Mouse (Mus musculus): ENCODE results near the gene Cebpb. TPM values are rescaled to one million over a fixed set of nuclear protein-coding genes. Genes with fewer than 3 reads are reported as not detected.

Cebpb gene
- polyA plus RNA-seq, 1 experiment from 2014 or later: 1.3 TPM

DNA sequence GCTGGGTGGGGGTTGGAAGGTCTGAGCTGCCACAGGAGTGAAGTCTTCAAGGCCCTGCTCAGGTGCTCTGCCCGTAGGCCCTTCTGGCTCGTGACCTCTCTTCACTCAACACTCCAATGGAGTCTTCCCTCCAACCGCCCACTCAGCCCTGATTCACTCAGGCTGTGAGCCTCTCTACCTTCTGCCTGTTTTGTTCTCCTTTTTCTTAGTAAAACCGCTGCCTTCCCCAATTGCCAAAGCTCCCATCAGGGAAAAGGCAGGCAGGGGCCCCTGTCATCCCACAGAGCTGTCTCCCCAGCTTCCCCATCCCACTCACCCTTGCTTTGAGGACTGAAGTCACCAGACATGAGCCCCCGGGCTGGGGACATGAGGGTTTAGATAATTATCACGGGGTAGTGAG, 26.3 kb downstream of the Cebpb start:
- no peaks in the 10 kb centered on the region for H3K36me3 ChIP-seq (ENCODE audit: control insufficient read depth, insufficient read depth, low read length)
- no peaks in the 10 kb centered on the region for H3K4me1 ChIP-seq (ENCODE audit: control insufficient read depth, insufficient read depth, low read length)
- no peaks in the 10 kb centered on the region for H3K27me3 ChIP-seq (ENCODE audit: control insufficient read depth, insufficient read depth, low read length)
- no peak overlapping the region for H3K27ac ChIP-seq (ENCODE audit: low read length)
- WGBS: 60% methylated on average over 6 of the region's 6 CpGs
- H3K4me3 ChIP-seq (ENCODE audit: low read depth, low read length): no peak overlapping the region
- ATAC-seq (ENCODE audit: insufficient number of reproducible peaks, insufficient read depth, low FRiP score, low read depth): no peak
- no peak overlapping the region for H3K9ac ChIP-seq (replicated peaks; ENCODE audit: low read depth, low read length)
- no peak overlapping the region for H3K4me2 ChIP-seq (replicated peaks; ENCODE audit: low read depth, low read length)
- no peaks in the 10 kb centered on the region for H3K9me3 ChIP-seq (ENCODE audit: control insufficient read depth, low read depth, low read length)

DNA sequence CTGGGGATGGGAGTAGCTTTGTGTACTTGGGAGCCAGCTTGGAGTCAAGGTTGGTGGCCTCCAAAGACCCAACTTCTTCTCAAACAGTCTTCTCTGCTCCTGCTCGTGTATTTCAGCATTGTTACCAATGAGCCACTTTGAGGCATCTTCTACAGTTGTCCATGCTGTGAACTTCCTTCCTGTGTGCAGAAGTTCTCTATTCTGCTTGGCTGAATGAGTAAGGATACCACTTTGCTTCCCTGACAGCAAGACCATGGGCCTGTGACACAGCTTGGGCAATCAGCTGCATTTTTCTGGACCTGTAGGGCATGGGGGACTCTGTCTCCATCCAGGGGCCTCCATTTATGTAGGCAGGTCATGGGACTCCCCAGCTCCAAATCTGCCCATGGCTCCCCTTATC, 28.5 kb downstream of the Cebpb start:
- no peak overlapping the region for H3K9ac ChIP-seq (replicated peaks; ENCODE audit: low read depth, low read length)
- H3K4me1 ChIP-seq (ENCODE audit: control insufficient read depth, insufficient read depth, low read length): peaks cover 3% of the 10 kb centered on the region; the same call in 1 of the 2 replicates
- no peak overlapping the region for H3K4me2 ChIP-seq (replicated peaks; ENCODE audit: low read depth, low read length)
- H3K36me3 ChIP-seq (ENCODE audit: control insufficient read depth, insufficient read depth, low read length): no peaks in the 10 kb centered on the region
- H3K4me3 ChIP-seq (ENCODE audit: low read depth, low read length): no peak overlapping the region
- H3K27ac ChIP-seq (ENCODE audit: low read length): no peak overlapping the region
- no peak for ATAC-seq (ENCODE audit: insufficient number of reproducible peaks, insufficient read depth, low FRiP score, low read depth)
- no peaks in the 10 kb centered on the region for H3K27me3 ChIP-seq (ENCODE audit: control insufficient read depth, insufficient read depth, low read length)
- 71% methylated on average over 1 of the region's 1 CpGs for WGBS
- H3K9me3 ChIP-seq (ENCODE audit: control insufficient read depth, low read depth, low read length): no peaks in the 10 kb centered on the region

DNA sequence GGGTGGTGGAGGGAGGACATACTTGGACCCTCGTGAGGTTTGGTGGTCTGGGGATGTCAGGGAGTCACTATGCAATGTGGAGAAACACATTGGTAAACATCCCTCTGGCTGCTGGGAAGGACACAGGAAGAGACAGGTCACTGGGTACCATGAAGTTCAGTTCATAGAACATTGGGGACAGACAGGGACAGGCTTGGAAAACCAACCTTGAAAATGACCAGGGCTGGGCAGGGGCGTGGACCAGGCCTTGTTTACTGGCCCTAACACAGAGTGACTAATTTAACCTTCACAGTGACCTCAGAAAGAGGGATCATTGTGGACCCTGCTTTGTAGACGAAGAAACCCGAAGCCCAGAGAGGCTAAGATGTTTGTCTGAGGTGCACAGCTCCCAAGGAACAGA, 30.8 kb downstream of the Cebpb start:
- peaks cover 3% of the 10 kb centered on the region; the same call in 1 of the 2 replicates for H3K4me1 ChIP-seq (ENCODE audit: control insufficient read depth, insufficient read depth, low read length)
- H3K36me3 ChIP-seq (ENCODE audit: control insufficient read depth, insufficient read depth, low read length): no peaks in the 10 kb centered on the region
- H3K9ac ChIP-seq (replicated peaks; ENCODE audit: low read depth, low read length): no peak overlapping the region
- H3K4me2 ChIP-seq (replicated peaks; ENCODE audit: low read depth, low read length): no peak overlapping the region
- no peak overlapping the region for H3K4me3 ChIP-seq (ENCODE audit: low read depth, low read length)
- 82% methylated on average over 4 of the region's 4 CpGs for WGBS
- H3K27ac ChIP-seq (ENCODE audit: low read length): no peak overlapping the region
- ATAC-seq (ENCODE audit: insufficient number of reproducible peaks, insufficient read depth, low FRiP score, low read depth): no peak
- H3K27me3 ChIP-seq (ENCODE audit: control insufficient read depth, insufficient read depth, low read length): no peaks in the 10 kb centered on the region
- H3K9me3 ChIP-seq (ENCODE audit: control insufficient read depth, low read depth, low read length): no peaks in the 10 kb centered on the region

DNA sequence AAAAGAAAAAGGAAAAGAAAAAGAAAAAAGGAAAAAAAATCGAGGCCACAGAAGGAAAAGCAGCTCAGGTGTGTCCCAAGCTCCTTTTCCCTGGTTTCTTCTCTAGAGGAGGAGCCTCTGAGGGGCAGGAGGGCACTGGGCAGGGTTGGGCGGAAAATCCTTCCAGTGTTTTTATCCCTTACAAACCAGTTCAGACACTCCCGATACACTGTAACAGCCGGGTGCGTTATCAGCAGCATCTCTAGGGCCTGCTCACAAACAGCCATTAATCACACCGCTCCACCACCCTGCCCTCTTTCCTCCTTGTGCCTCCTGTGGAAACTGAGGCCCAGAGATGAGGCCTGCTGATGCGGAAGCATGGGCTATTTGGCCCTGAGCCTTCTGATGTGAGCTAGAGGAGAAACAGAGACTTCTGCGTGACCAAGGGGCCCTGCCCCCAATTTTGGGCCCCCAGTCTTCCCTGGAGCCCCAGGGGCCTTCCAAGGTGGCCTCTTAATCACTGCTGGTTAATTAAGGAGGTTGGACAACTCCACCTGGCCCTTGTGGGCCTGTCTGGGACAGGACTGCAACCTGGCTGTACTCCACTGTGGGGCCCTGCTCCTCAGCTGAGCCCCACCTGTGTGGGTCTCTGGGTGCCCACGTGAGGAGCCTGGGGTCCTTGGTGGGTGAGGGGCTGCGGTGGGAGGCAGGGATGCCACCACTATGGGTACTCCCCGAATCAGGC, 32.6 kb downstream of the Cebpb start:
- WGBS: 65% methylated on average over 11 of the region's 11 CpGs
- H3K9ac ChIP-seq (replicated peaks; ENCODE audit: low read depth, low read length): no peak overlapping the region
- H3K4me3 ChIP-seq (ENCODE audit: low read depth, low read length): no peak overlapping the region
- no peaks in the 10 kb centered on the region for H3K36me3 ChIP-seq (ENCODE audit: control insufficient read depth, insufficient read depth, low read length)
- H3K9me3 ChIP-seq (ENCODE audit: control insufficient read depth, low read depth, low read length): no peaks in the 10 kb centered on the region
- H3K27me3 ChIP-seq (ENCODE audit: control insufficient read depth, insufficient read depth, low read length): no peaks in the 10 kb centered on the region
- peaks cover 3% of the 10 kb centered on the region; the same call in 1 of the 2 replicates for H3K4me1 ChIP-seq (ENCODE audit: control insufficient read depth, insufficient read depth, low read length)
- H3K4me2 ChIP-seq (replicated peaks; ENCODE audit: low read depth, low read length): no peak overlapping the region
- no peak overlapping the region for H3K27ac ChIP-seq (ENCODE audit: low read length)
- no peak for ATAC-seq (ENCODE audit: insufficient number of reproducible peaks, insufficient read depth, low FRiP score, low read depth)

DNA sequence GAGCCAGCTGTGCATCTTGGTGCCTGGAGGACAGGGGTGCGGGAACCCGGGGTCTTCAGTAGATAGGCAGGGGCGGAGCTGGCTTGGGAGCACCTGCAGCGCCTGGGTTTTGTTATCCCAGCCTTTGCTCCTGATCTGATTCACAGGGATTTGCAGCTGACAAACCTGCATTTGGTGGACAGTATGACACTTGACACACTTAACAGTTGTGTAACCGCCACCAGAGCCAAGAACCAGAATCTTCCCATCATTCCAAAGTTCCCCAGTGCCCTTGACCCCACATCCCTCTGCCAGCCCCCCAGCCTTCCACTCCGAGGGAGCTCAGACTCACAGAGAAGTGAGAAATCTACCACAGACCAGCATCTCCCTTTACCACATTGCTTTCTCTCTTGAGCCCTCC, 33.8 kb downstream of the Cebpb start:
- Histone ChIP-seq H3K9me3 (ENCODE audit: control insufficient read depth, low read depth, low read length) (no peaks in the 10 kb centered on the region), H3K4me2 (replicated peaks; ENCODE audit: low read depth, low read length) (no peak overlapping the region), H3K4me1 (ENCODE audit: control insufficient read depth, insufficient read depth, low read length) (peaks cover 7% of the 10 kb centered on the region; the same call in 1 of the 2 replicates), H3K27me3 (ENCODE audit: control insufficient read depth, insufficient read depth, low read length) (no peaks in the 10 kb centered on the region), H3K9ac (replicated peaks; ENCODE audit: low read depth, low read length) (no peak overlapping the region), H3K4me3 (ENCODE audit: low read depth, low read length) (no peak overlapping the region), H3K36me3 (ENCODE audit: control insufficient read depth, insufficient read depth, low read length) (no peaks in the 10 kb centered on the region), H3K27ac (ENCODE audit: low read length) (no peak overlapping the region)
- 71% methylated on average over 6 of the region's 6 CpGs for WGBS
- no peak for ATAC-seq (ENCODE audit: insufficient number of reproducible peaks, insufficient read depth, low FRiP score, low read depth)

DNA sequence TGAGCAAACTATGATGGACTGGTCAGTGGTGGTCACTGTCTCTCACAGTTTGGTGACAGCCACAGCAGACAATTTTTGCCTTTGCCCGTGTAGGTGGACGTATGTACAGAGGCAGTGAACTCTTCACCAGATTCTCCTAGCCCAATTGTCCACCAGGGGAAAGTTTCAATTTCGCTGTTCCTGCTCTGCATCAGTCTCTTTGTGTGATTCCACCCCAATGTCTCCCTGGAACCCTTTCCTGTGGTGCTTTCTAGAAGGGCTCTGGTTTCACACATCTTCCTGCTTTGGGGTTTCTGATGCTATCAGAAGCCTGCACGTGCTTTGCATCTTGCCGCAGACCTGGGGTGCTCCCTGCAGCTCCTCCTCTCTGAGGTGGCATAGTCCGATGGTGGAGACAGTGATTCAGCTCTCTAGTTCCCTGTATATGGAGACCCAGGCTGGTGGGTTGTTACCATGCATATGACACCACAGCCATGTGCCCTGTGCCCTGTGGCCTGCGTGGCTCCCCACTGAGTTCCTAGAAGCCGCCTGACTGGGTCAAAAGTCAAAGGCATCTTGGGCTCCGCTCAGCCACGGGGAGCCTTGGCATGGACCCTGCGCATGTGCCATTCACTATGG, 35.0 kb downstream of the Cebpb start:
- Histone ChIP-seq H3K4me1 (ENCODE audit: control insufficient read depth, insufficient read depth, low read length) (peaks cover 7% of the 10 kb centered on the region; the same call in 1 of the 2 replicates), H3K9ac (replicated peaks; ENCODE audit: low read depth, low read length) (no peak overlapping the region), H3K27me3 (ENCODE audit: control insufficient read depth, insufficient read depth, low read length) (no peaks in the 10 kb centered on the region), H3K36me3 (ENCODE audit: control insufficient read depth, insufficient read depth, low read length) (no peaks in the 10 kb centered on the region), H3K9me3 (ENCODE audit: control insufficient read depth, low read depth, low read length) (no peaks in the 10 kb centered on the region), H3K27ac (ENCODE audit: low read length) (no peak overlapping the region), H3K4me3 (ENCODE audit: low read depth, low read length) (no peak overlapping the region), H3K4me2 (replicated peaks; ENCODE audit: low read depth, low read length) (no peak overlapping the region)
- WGBS: 82% methylated on average over 11 of the region's 11 CpGs
- no peak for ATAC-seq (ENCODE audit: insufficient number of reproducible peaks, insufficient read depth, low FRiP score, low read depth)

DNA sequence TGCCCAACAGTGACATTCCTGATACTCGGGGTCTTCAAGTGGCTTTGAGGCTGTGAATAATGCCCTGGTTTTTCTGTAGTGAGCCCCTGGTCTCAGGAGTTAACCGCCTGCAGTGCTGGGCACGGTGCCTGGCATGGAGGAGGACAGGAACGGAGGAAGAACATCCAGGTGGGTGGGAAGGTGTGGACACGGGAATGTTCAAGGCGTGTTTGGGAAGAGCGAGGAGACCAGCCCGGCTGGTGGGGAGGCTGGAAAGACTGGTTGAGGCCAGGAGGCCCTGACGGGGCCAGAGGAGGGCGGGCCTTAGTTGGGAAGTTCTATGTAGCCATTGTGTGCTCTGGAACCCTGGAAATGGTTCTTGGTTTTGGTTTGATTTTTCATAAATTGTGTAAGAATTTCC, 37.2 kb downstream of the Cebpb start:
- no peak for ATAC-seq (ENCODE audit: insufficient number of reproducible peaks, insufficient read depth, low FRiP score, low read depth)
- 84% methylated on average over 10 of the region's 10 CpGs for WGBS

DNA sequence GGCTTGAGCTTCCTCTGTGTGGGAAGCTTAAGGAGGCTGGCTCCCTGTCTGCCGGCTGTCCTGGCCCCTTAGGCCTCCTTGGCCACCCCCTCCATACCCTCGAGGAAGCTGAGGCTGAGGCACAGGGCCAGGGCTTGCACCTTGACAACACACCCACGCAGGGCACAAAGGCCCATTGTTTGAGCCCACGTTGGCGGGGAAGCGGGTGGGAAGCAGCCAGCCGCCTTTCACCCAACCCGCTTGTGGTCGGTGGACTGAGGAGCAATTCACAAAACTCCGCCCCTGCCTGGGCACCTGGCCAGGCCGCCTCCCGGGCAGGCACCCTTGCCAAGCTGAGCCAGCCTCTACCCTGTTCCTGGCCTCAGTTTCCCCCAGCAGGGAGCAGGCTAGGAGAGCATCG, 38.4 kb downstream of the Cebpb start:
- no peak overlapping the region for H3K9ac ChIP-seq (replicated peaks; ENCODE audit: low read depth, low read length)
- no peak overlapping the region for H3K27ac ChIP-seq (ENCODE audit: low read length)
- WGBS: 49% methylated on average over 13 of the region's 13 CpGs

More for the DNA sequence above, 37.2 kb downstream of the Cebpb start:
- no peaks in the 10 kb centered on the region for H3K36me3 ChIP-seq (ENCODE audit: control insufficient read depth, insufficient read depth, low read length)
- no peaks in the 10 kb centered on the region for H3K9me3 ChIP-seq (ENCODE audit: control insufficient read depth, low read depth, low read length)
- no peak overlapping the region for H3K4me3 ChIP-seq (ENCODE audit: low read depth, low read length)
- no peak overlapping the region for H3K9ac ChIP-seq (replicated peaks; ENCODE audit: low read depth, low read length)
- H3K4me1 ChIP-seq (ENCODE audit: control insufficient read depth, insufficient read depth, low read length): peaks cover 9% of the 10 kb centered on the region; the same call in 1 of the 2 replicates
- no peaks in the 10 kb centered on the region for H3K27me3 ChIP-seq (ENCODE audit: control insufficient read depth, insufficient read depth, low read length)
- H3K27ac ChIP-seq (ENCODE audit: low read length): no peak overlapping the region
- H3K4me2 ChIP-seq (replicated peaks; ENCODE audit: low read depth, low read length): no peak overlapping the region

More for the DNA sequence above, 38.4 kb downstream of the Cebpb start:
- H3K27me3 ChIP-seq (ENCODE audit: control insufficient read depth, insufficient read depth, low read length): no peaks in the 10 kb centered on the region
- 0 out of 2 replicates have a peak, but pooled peaks cover 6% of the 10 kb centered on the region for H3K4me1 ChIP-seq (ENCODE audit: control insufficient read depth, insufficient read depth, low read length)
- H3K9me3 ChIP-seq (ENCODE audit: control insufficient read depth, low read depth, low read length): no peaks in the 10 kb centered on the region
- ATAC-seq (ENCODE audit: insufficient number of reproducible peaks, insufficient read depth, low FRiP score, low read depth): no peak; the same call in 1 of the 2 replicates
- no peak overlapping the region for H3K4me3 ChIP-seq (ENCODE audit: low read depth, low read length)
- H3K4me2 ChIP-seq (replicated peaks; ENCODE audit: low read depth, low read length): no peak overlapping the region
- no peaks in the 10 kb centered on the region for H3K36me3 ChIP-seq (ENCODE audit: control insufficient read depth, insufficient read depth, low read length)

Measured in stomach, embryonic 14.5 days (tissue).